8 mouse cellular contexts compared by ENCODE assay signal in genomic region chr6:66896921-66897645, GRCm38 (mm10). TPM values are rescaled to one million over a fixed set of nuclear protein-coding genes. Genes with fewer than 3 reads are reported as not detected.
A peak's percentile ranks its signal among the peaks of the same experiment; 100 is the strongest.
DNase-seq lines count a peak whose midpoint lies in the region; ATAC-seq and TF ChIP-seq lines count a peak whose summit lies in the region.

No protein-coding gene starts in this region.

- no peaks in the 10 kb centered on the region for H3K36me3 ChIP-seq in embryonic facial prominence, embryonic 11.5 days (replicated peaks; ENCODE audit: control insufficient read depth, insufficient read depth, low read depth, low read length)
- no peaks in the 10 kb centered on the region for H3K36me3 ChIP-seq in heart, postnatal 0 days (replicated peaks; ENCODE audit: control insufficient read depth, insufficient read depth, low read length)
- H3K36me3 ChIP-seq in macrophage (ENCODE audit: inconsistent target): no peaks in the 10 kb centered on the region
- no peaks in the 10 kb centered on the region for H3K36me3 ChIP-seq in stomach, embryonic 14.5 days (ENCODE audit: control insufficient read depth, insufficient read depth, low read length)

- peaks cover 54% of the 10 kb centered on the region for H3K79me2 ChIP-seq in macrophage (ENCODE audit: inconsistent target)

- peak overlapping the region; percentile 77 for H3K4me3 ChIP-seq in embryonic facial prominence, embryonic 11.5 days (ENCODE audit: low read depth, low read length)
- peak overlapping the region; percentile 72 for H3K4me3 ChIP-seq in heart, postnatal 0 days (ENCODE audit: low read depth, low read length)
- peak overlapping the region; percentile 63 for H3K4me3 ChIP-seq in macrophage (ENCODE audit: inconsistent target)
- peak overlapping the region; percentile 86 for H3K4me3 ChIP-seq in stomach, embryonic 14.5 days (ENCODE audit: low read depth, low read length)

- no peak for ATAC-seq in embryonic facial prominence, embryonic 11.5 days (replicated peaks; ENCODE audit: insufficient number of reproducible peaks, low FRiP score, low TSS enrichment, low read depth)
- ATAC-seq in heart, postnatal 0 days (ENCODE audit: insufficient read depth, low read depth): no peak
- no peak for ATAC-seq in stomach, embryonic 14.5 days (ENCODE audit: insufficient number of reproducible peaks, insufficient read depth, low FRiP score, low read depth)

- H3K27ac ChIP-seq in embryonic facial prominence, embryonic 11.5 days (replicated peaks; ENCODE audit: low read depth, low read length): no peak overlapping the region
- peak overlapping the region; percentile 79 for H3K27ac ChIP-seq in heart, postnatal 0 days (ENCODE audit: low read depth)
- peak overlapping the region; percentile 46 for H3K27ac ChIP-seq in macrophage
- H3K27ac ChIP-seq in stomach, embryonic 14.5 days (ENCODE audit: low read length): peak overlapping the region; percentile 4; the same call in 1 of the 2 replicates

- H3K9me3 ChIP-seq in embryonic facial prominence, embryonic 11.5 days (replicated peaks; ENCODE audit: control insufficient read depth, low read length): no peaks in the 10 kb centered on the region
- H3K9me3 ChIP-seq in heart, postnatal 0 days (replicated peaks; ENCODE audit: control insufficient read depth, low read length): no peaks in the 10 kb centered on the region
- no peaks in the 10 kb centered on the region for H3K9me3 ChIP-seq in stomach, embryonic 14.5 days (ENCODE audit: control insufficient read depth, low read depth, low read length)

- peak overlapping the region; percentile 83 for H3K9ac ChIP-seq in embryonic facial prominence, embryonic 11.5 days (replicated peaks; ENCODE audit: low read length)
- peak overlapping the region; percentile 68 for H3K9ac ChIP-seq in heart, postnatal 0 days (replicated peaks; ENCODE audit: low read depth, low read length)
- H3K9ac ChIP-seq in stomach, embryonic 14.5 days (replicated peaks; ENCODE audit: low read depth, low read length): peak overlapping the region; percentile 87

- TF ChIP-seq CTCF in heart, postnatal 0 days (IDR thresholded peaks at IDR 0.05; ENCODE audit: low read depth): no peak

- peak overlapping the region; percentile 89 for H3K4me2 ChIP-seq in embryonic facial prominence, embryonic 11.5 days (ENCODE audit: low read depth, low read length)
- H3K4me2 ChIP-seq in heart, postnatal 0 days (ENCODE audit: low read depth, low read length): peak overlapping the region; percentile 71
- peak overlapping the region; percentile 52 for H3K4me2 ChIP-seq in stomach, embryonic 14.5 days (replicated peaks; ENCODE audit: low read depth, low read length)

- no peak for TF ChIP-seq EP300 in heart, postnatal 0 days (IDR thresholded peaks at IDR 0.05; ENCODE audit: low read depth)

- H3K4me1 ChIP-seq in embryonic facial prominence, embryonic 11.5 days (ENCODE audit: control insufficient read depth, insufficient read depth, low read length): no peaks in the 10 kb centered on the region
- peaks cover 9% of the 10 kb centered on the region for H3K4me1 ChIP-seq in heart, postnatal 0 days (ENCODE audit: control insufficient read depth, insufficient read depth)
- 0 out of 2 replicates have a peak, but pooled peaks cover 3% of the 10 kb centered on the region for H3K4me1 ChIP-seq in stomach, embryonic 14.5 days (ENCODE audit: control insufficient read depth, insufficient read depth, low read length)

- peak; percentile 41 to 46 for DNase-seq in cerebellum, postnatal 10 days
- no peak for DNase-seq in cerebellum, adult 11 months
- peak; percentile 52 for DNase-seq in Muller cell, postnatal 12 days (ENCODE audit: inconsistent ontology term)
- DNase-seq in embryonic facial prominence, embryonic 11.5 days (ENCODE audit: low spot score): peak; percentile 32
- no peak for DNase-seq in heart, postnatal 0 days (ENCODE audit: low spot score)
- peak; percentile 55 to 70 for DNase-seq in kidney, postnatal 4 days

- no peaks in the 10 kb centered on the region for H3K27me3 ChIP-seq in embryonic facial prominence, embryonic 11.5 days (ENCODE audit: control insufficient read depth, insufficient read depth, low read length)
- H3K27me3 ChIP-seq in heart, postnatal 0 days (ENCODE audit: control insufficient read depth, insufficient read depth, low read length): no peaks in the 10 kb centered on the region
- no peaks in the 10 kb centered on the region for H3K27me3 ChIP-seq in stomach, embryonic 14.5 days (ENCODE audit: control insufficient read depth, insufficient read depth, low read length)

- 2% methylated on average over 25 of the region's 25 CpGs for WGBS in embryonic facial prominence, embryonic 11.5 days
- 2% methylated on average over 25 of the region's 25 CpGs for WGBS in heart, postnatal 0 days
- 2% methylated on average over 25 of the region's 25 CpGs for WGBS in macrophage (ENCODE audit: missing documents)
- 2% methylated on average over 25 of the region's 25 CpGs for WGBS in stomach, embryonic 14.5 days

RNA-seq across cellular contexts. Expression of gene Gng12, which starts 0.9 kb away (rescaled TPM):
- polyA plus RNA-seq in embryonic facial prominence, embryonic 11.5 days (2014; fragmentation: Nextera tagmentation; extraction: Ambion mirVana): 58.7 and 67.0 TPM in 2 replicates
- total RNA-seq in heart, postnatal 0 days (2014; rRNA removed; ENCODE audit: low replicate concordance): 20.1 and 30.6 TPM in 2 replicates
- polyA plus RNA-seq in heart, postnatal 0 days (2015; fragmentation: Nextera tagmentation; extraction: Ambion mirVana): 41.0 and 44.8 TPM in 2 replicates
- total RNA-seq in macrophage (2018; cell fraction: chromatin; rRNA removed): 10 to 100 TPM in 24 of 26 experiments, 1 to 10 TPM in 2; 6.8 to 74.7 (median 26.0) TPM
- 100 to 1,000 TPM; 123 to 250 (median 177) TPM for total RNA-seq in macrophage (2018; cell fraction: cytosol; rRNA removed)
- total RNA-seq in macrophage (2018; cell fraction: nucleus; rRNA removed): 100 to 1,000 TPM in 1 of 26 experiments, 10 to 100 TPM in 25; 29.3 to 124 (median 65.0) TPM
- 152 to 166 TPM (median 166 TPM) in 3 replicates for polyA plus RNA-seq in macrophage (2018)
- 130 and 134 TPM in 2 replicates for polyA plus RNA-seq in stomach, embryonic 14.5 days (2014; fragmentation: Nextera tagmentation; extraction: Ambion mirVana)

Comparison
In these comparisons a context has a peak if more than half of its experiments do, and no peak if none do; other contexts are left out.
1. DNase-seq: peak in cerebellum, postnatal 10 days (2 of 2), Muller cell, postnatal 12 days (single experiment), embryonic facial prominence, embryonic 11.5 days (single experiment) and kidney, postnatal 4 days (2 of 2); none in cerebellum, adult 11 months (single experiment) and heart, postnatal 0 days (single experiment).
2. Peak in every context shown above with its lines, with median percentiles within 50 percentile points of each other: H3K4me2 ChIP-seq, H3K4me3 ChIP-seq and H3K9ac ChIP-seq.